Mouse (Mus musculus) spleen, adult 2 months (tissue): ENCODE results near the gene Ppp2r5b. TPM values are rescaled to one million over a fixed set of nuclear protein-coding genes. Genes with fewer than 3 reads are reported as not detected.

ENCODE experiments used
- DNase-seq, 2 experiments: peaks; one replicate each; pipeline versions ENCODE4 v3.0.0 to v3.0.0-alpha.2; 2012 to 2021; ENCODE audit warnings: low spot score in 2 of 2, low read depth in 1 of 2
- H3K27ac ChIP-seq: fragments of 200-500 bp; 2 replicates; pipeline ENCODE4 v1.5.1; 2012; ENCODE audit warnings: low read length, inconsistent platforms; ENCODE audit not compliant: insufficient read depth
- H3K27me3 ChIP-seq: fragments of 200-500 bp; 2 replicates; pipeline ENCODE4 v1.6.1; 2012; ENCODE audit warnings: mild to moderate bottlenecking, moderate library complexity, low read length, inconsistent platforms; ENCODE audit not compliant: control insufficient read depth, insufficient read depth
- H3K36me3 ChIP-seq: fragments of 200-500 bp; 2 replicates; pipeline ENCODE4 v1.6.1; 2012; ENCODE audit warnings: mild to moderate bottlenecking, low read length, inconsistent platforms; ENCODE audit not compliant: control insufficient read depth, insufficient read depth
- H3K4me1 ChIP-seq: fragments of 200-500 bp; 2 replicates; pipeline ENCODE4 v1.6.1; 2011; ENCODE audit warnings: inconsistent platforms; ENCODE audit not compliant: control insufficient read depth, insufficient read depth, insufficient read length
- H3K4me3 ChIP-seq: fragments of 200-500 bp; 2 replicates; pipeline ENCODE4 v1.5.1; 2011; ENCODE audit warnings: mild to moderate bottlenecking, inconsistent platforms; ENCODE audit not compliant: insufficient read depth, insufficient read length; ENCODE audit errors: extremely low read depth
- CTCF ChIP-seq: fragments of 200-500 bp; IDR thresholded peaks from 2 replicates; pipeline ENCODE4 v1.5.1; 2011; ENCODE audit warnings: mild to moderate bottlenecking, inconsistent platforms; ENCODE audit not compliant: insufficient read depth, insufficient read length, insufficient replicate concordance; ENCODE audit errors: extremely low read depth
- POLR2A ChIP-seq: fragments of 200-500 bp; IDR thresholded peaks from 2 replicates; pipeline ENCODE4 v1.6.1; 2011; ENCODE audit warnings: low read depth, low read length, inconsistent platforms
- WGBS: fragments of 180-500 bp; shearing (Covaris S2); methylation state at CpG from one replicate; pipeline ENCODE4 v1.1.7; 2018; 5-methylcytosine and 5-hydroxymethylcytosine counted together
- polyA plus RNA-seq: library from polyadenylated mRNA; depleted of rRNA; stranded (reverse); fragments of >200 nt; gene quantifications from 2 replicates; pipeline ENCODE4 v1.2.3, GENCODE M21; 2012; rRNA removed

Gene Ppp2r5b
- polyA plus RNA-seq, result 36.9 and 56.1 TPM in 2 replicates

DNA sequence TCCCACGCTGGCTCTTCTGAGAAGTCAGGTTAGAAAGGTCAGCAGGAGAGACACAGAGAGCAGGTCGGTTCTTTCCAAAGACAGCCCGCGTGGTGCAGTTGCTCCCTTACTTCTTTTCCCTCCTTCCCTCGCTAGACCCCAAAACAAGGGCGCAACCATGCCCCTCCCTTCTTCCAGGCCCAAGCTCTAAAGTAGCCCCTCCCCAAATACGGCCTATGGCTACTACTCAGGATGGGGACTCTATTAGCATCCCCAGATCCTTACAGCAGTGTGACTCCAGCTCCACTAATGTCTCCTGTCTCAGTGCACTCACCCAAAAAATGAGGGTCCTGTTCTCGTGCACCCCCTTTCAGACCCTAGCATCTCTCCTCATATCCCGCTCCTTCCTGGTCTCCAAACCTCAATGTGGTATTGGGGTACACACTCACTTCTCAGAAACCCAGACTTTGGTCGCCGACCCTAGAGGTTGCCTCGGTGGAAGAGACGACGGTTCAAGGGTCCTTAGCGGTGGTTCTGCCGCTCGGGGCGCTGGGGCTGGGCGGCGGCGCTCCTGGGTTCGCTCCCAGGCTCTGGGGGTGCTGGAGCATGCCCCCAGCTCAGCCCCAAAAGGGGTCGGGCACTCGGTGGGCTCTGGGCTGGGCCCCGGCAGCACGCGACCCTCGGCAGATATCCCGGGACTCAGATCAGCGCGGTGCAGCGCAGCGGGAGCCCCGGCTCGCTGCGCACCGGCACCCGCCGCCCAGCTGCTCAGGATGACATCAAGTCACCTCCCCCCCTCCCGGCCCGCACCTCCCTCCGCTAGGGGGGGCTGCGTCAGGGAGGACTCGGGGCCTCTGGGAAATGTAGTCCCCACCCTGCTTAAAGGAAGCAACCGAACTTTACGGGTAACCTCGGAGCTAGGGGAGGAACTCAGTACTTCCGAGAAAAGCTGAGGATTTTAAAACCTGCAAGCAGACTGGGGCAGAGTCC is at the start of gene Ppp2r5b:
Gene Ppp2r5b (minus strand): TSS at position 789 of the 969 bp plus-strand sequence.
- H3K36me3 ChIP-seq, result peaks cover 8% of the 10 kb centered on the region
- peak within 1 kb of the TSS; percentile 81 for H3K4me3 ChIP-seq
- 12% methylated on average over 48 of the region's 48 CpGs for WGBS
- peaks cover 6% of the 10 kb centered on the region; the same call in 1 of the 2 replicates for H3K4me1 ChIP-seq
- H3K27ac ChIP-seq, result peak within 1 kb of the TSS; percentile 98
- no peaks in the 10 kb centered on the region for H3K27me3 ChIP-seq
- DNase-seq, result peak; percentile 88 to 95
- TF ChIP-seq POLR2A (no peak; the same call in 1 of the 2 replicates), CTCF (0 out of 2 replicates have a peak, but pooled peaks have one; percentile 17)

- WGBS, result 79% methylated on average over 8 of the region's 8 CpGs
- Histone ChIP-seq H3K27ac (no peak overlapping the region), H3K36me3 (peaks cover 21% of the 10 kb centered on the region), H3K27me3 (no peaks in the 10 kb centered on the region), H3K4me1 (no peaks in the 10 kb centered on the region; the same call in 1 of the 2 replicates), H3K4me3 (no peak overlapping the region)
- DNase-seq, result no peak
- TF ChIP-seq CTCF (no peak), POLR2A (no peak)
These were observed 49.6 kb upstream of the Ppp2r5b start for GRCm38 (mm10) chr19:6285226-6285625.

GRCm38 (mm10) chr19:6284502-6284901 is 48.8 kb upstream of the Ppp2r5b start:
- Histone ChIP-seq H3K27me3 (no peaks in the 10 kb centered on the region), H3K27ac (no peak overlapping the region), H3K4me3 (no peak overlapping the region), H3K36me3 (peaks cover 20% of the 10 kb centered on the region), H3K4me1 (no peaks in the 10 kb centered on the region; the same call in 1 of the 2 replicates)
- 81% methylated on average over 12 of the region's 12 CpGs for whole genome bisulfite sequencing
- no peak for TF ChIP-seq POLR2A
- no peak for TF ChIP-seq CTCF
- no peak for DNase-seq

GRCm38 (mm10) chr19:6283001-6283400 is 47.3 kb upstream of the Ppp2r5b start:
- H3K36me3 ChIP-seq, result peaks cover 20% of the 10 kb centered on the region
- WGBS, result 87% methylated on average over 5 of the region's 5 CpGs
- H3K27ac ChIP-seq, result no peak overlapping the region
- no peak for DNase-seq
- H3K4me3 ChIP-seq, result no peak overlapping the region
- H3K27me3 ChIP-seq, result no peaks in the 10 kb centered on the region
- peaks cover 12% of the 10 kb centered on the region; the same call in 1 of the 2 replicates for H3K4me1 ChIP-seq
- TF ChIP-seq CTCF (no peak), POLR2A (no peak)

DNA sequence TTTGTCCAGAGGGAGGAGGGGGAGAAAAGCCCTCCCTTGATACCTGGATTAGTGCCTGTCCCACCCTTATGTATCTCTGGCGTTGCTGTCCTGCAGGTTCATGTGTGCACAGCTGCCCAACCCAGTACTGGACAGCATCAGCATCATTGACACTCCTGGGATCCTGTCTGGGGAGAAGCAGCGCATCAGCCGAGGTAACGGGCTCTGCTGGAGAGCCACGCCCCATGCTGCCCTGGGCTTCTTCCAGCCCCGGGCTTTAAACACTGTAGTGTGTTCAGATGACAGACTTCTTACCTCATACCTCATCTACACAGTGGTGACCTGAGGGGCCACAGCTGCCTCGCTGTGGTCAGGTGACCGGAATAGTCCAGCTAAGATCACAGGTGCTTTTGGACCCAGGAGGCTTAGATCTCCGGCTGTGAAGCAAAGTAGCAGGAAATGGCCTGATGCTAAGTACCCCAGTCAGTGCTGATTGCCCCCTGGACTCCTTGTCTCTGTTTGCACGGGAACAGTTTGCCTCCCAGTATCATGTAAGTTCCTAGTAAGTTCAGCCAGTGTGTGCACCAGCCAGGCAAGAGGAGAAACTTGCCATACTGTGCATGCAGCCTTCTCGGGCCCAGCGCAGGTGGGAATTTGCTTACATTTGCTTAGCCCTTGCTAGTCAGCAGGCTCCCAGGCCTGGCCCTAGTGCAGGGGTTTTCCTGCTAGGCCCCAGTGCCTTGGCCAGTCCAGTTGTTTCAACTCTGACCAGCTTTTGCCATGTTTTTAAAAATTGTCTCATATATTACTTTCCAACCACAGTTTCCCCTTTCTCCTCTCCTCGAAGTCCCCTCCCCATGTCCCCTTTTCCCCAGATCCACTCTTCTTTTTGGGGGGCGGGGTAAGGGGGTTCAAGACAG is 45.7 kb upstream of the Ppp2r5b start:
- H3K4me1 ChIP-seq, result peaks cover 14% of the 10 kb centered on the region; the same call in 1 of the 2 replicates
- no peaks in the 10 kb centered on the region for H3K27me3 ChIP-seq
- H3K27ac ChIP-seq, result no peak overlapping the region; the same call in 1 of the 2 replicates
- H3K4me3 ChIP-seq, result no peak overlapping the region
- TF ChIP-seq POLR2A (no peak), CTCF (no peak)
- WGBS, result 74% methylated on average over 14 of the region's 14 CpGs
- no peak for DNase-seq
- H3K36me3 ChIP-seq, result peaks cover 19% of the 10 kb centered on the region

- Histone ChIP-seq H3K27me3 (no peaks in the 10 kb centered on the region), H3K4me1 (peaks cover 20% of the 10 kb centered on the region; the same call in 1 of the 2 replicates), H3K36me3 (peaks cover 18% of the 10 kb centered on the region), H3K27ac (no peak overlapping the region), H3K4me3 (no peak overlapping the region)
- no peak for DNase-seq
- 94% methylated on average over 7 of the region's 7 CpGs for WGBS
- TF ChIP-seq POLR2A (no peak), CTCF (no peak)
These were observed 44.9 kb upstream of the Ppp2r5b start for GRCm38 (mm10) chr19:6280554-6280953.
